Mouse (Mus musculus) left cerebral cortex, adult 18-20 months (tissue): Measurements from ENCODE around the gene Traf4. TPM values are rescaled to one million over a fixed set of nuclear protein-coding genes. Genes with fewer than 3 reads are reported as not detected.

Experiments
- microRNA-seq, 2 experiments: library from miRNA; unstranded; fragments of <30 nt; microRNA quantifications; one replicate each; pipeline ENCODE4 v1.2.0; 2021
- total RNA-seq, 2 experiments: library from RNA; stranded (reverse); gene quantifications; 2 replicates each; pipeline ENCODE4 v1.2.3; 2021

Traf4 gene
- total RNA-seq, 2 experiments from 2014 or later = 9.7 TPM

Small RNA genes within 50 kb of the gene (microRNA-seq; reads per million reads assigned to microRNA genes)
- gene Mir7653 = 0.99 to 1.3 reads per million in 2 experiments

Other genes starting within 250 kb of the Traf4 start
- 100 to 1,000 TPM; 145 to 154 TPM for gene Sez6, start 234.8 kb downstream of the Traf4 start, total RNA-seq
- 10 to 100 TPM; 51.6 to 54.0 TPM for gene Phf12, start 182.8 kb downstream of the Traf4 start, total RNA-seq
- 1 to 10 TPM; 5.1 to 6.9 TPM for gene Dhrs13, start 133.3 kb downstream of the Traf4 start, total RNA-seq
- 10 to 100 TPM; 93.0 to 93.2 TPM for gene Flot2, start 127.7 kb downstream of the Traf4 start, total RNA-seq
- 10 to 100 TPM; 18.4 to 19.0 TPM for gene Eral1, start 85.2 kb downstream of the Traf4 start, total RNA-seq
- 10 to 100 TPM; 29.5 to 30.0 TPM for gene Fam222b, start 70.9 kb downstream of the Traf4 start, total RNA-seq
- gene Nek8, start 11.1 kb upstream of the Traf4 start, total RNA-seq = 1 to 10 TPM; 3.2 to 3.5 TPM
- gene Tlcd1, start 11.1 kb upstream of the Traf4 start, total RNA-seq = 10 to 100 TPM; 25.3 to 33.8 TPM
- gene Rpl23a, start 18.0 kb upstream of the Traf4 start, total RNA-seq = 100 to 1,000 TPM; 729 to 741 TPM
- 10 to 100 TPM; 15.2 to 18.0 TPM for gene Rab34, start 22.8 kb upstream of the Traf4 start, total RNA-seq
- 1 to 10 TPM; 5.7 to 6.3 TPM for gene Proca1, start 27.8 kb upstream of the Traf4 start, total RNA-seq
- 10 to 100 TPM; 65.2 to 68.1 TPM for gene Sdf2, start 80.2 kb upstream of the Traf4 start, total RNA-seq
- 10 to 100 TPM; 93.8 to 96.5 TPM for gene Supt6, start 80.4 kb upstream of the Traf4 start, total RNA-seq
- gene 2610507B11Rik, start 96.2 kb upstream of the Traf4 start, total RNA-seq = 100 to 1,000 TPM; 165 to 170 TPM
- 10 to 100 TPM; 18.3 to 20.0 TPM for gene BC030499, start 125.3 kb upstream of the Traf4 start, total RNA-seq
- 10 to 100 TPM in 1 of 2 experiments, 1 to 10 TPM in 1; 9.8 to 11.3 TPM for gene Spag5, start 135.9 kb upstream of the Traf4 start, total RNA-seq
- 100 to 1,000 TPM; 733 to 876 TPM for gene Aldoc, start 157.4 kb upstream of the Traf4 start, total RNA-seq
- gene Pigs, start 162.8 kb upstream of the Traf4 start, total RNA-seq = 10 to 100 TPM; 58.4 to 61.2 TPM
- 10 to 100 TPM; 32.5 to 35.5 TPM for gene Unc119, start 177.9 kb upstream of the Traf4 start, total RNA-seq
- gene Foxn1, start 221.0 kb upstream of the Traf4 start, total RNA-seq = not detected